Mouse (Mus musculus) stomach, postnatal 0 days (tissue): ENCODE measurements around the gene Cacul1. TPM values are rescaled to one million over a fixed set of nuclear protein-coding genes. Genes with fewer than 3 reads are reported as not detected.

ENCODE experiments used
- ATAC-seq: fragments of 200-750 bp; cut with Nextera tagmentation; 2 replicates; pipeline ENCODE4 v1.8.0; 2017; ENCODE audit not compliant: low FRiP score, low TSS enrichment
- DNase-seq: peaks from one replicate; pipeline ENCODE4 v3.0.0-alpha.2; 2016; ENCODE audit warnings: low spot score
- H3K27ac ChIP-seq: fragments of 300-500 bp; sonication (generic); replicated peaks from 2 replicates; pipeline ENCODE4 v1.5.1; 2014; ENCODE audit warnings: mild to moderate bottlenecking, control low read depth
- H3K27me3 ChIP-seq: fragments of 300-500 bp; sonication (generic); 2 replicates; pipeline ENCODE4 v1.6.1; 2014; ENCODE audit warnings: low read length; ENCODE audit not compliant: control insufficient read depth, insufficient read depth
- H3K36me3 ChIP-seq: fragments of 300-500 bp; sonication (generic); 2 replicates; pipeline ENCODE4 v1.6.1; 2014; ENCODE audit warnings: low read length, mixed read lengths; ENCODE audit not compliant: control insufficient read depth, insufficient read depth
- H3K4me1 ChIP-seq: fragments of 300-500 bp; sonication (generic); replicated peaks from 2 replicates; pipeline ENCODE4 v1.6.1; 2014; ENCODE audit warnings: antibody characterized with exemption; ENCODE audit not compliant: control insufficient read depth, insufficient read depth
- H3K4me2 ChIP-seq: fragments of 300-500 bp; sonication (generic); replicated peaks from 2 replicates; pipeline ENCODE4 v1.6.1; 2014; ENCODE audit warnings: low read depth, mild to moderate bottlenecking, control low read depth, moderate library complexity
- H3K4me3 ChIP-seq: fragments of 300-500 bp; sonication (generic); 2 replicates; pipeline ENCODE4 v1.5.1; 2014; ENCODE audit warnings: low read depth, low read length, control low read depth
- H3K9ac ChIP-seq: fragments of 300-500 bp; sonication (generic); 2 replicates; pipeline ENCODE4 v1.6.1; 2014; ENCODE audit warnings: mild to moderate bottlenecking, low read length, control low read depth, mixed read lengths
- H3K9me3 ChIP-seq: fragments of 300-500 bp; sonication (generic); 2 replicates; pipeline ENCODE4 v1.6.1; 2016; ENCODE audit warnings: low read length; ENCODE audit not compliant: control insufficient read depth
- CTCF ChIP-seq: IDR thresholded peaks from 2 replicates; pipeline ENCODE4 v1.5.1; 2016; ENCODE audit warnings: antibody characterized with exemption, low read depth, mild to moderate bottlenecking, moderate library complexity
- EP300 ChIP-seq: optimal IDR thresholded peaks from 2 replicates; pipeline ENCODE3; 2016; ENCODE audit warnings: antibody characterized with exemption
- WGBS: fragments of 180-500 bp; shearing (Covaris S2); extraction: QIAGEN DNeasy Blood & Tissue Kit; methylation state at CpG from one replicate; pipeline ENCODE4 v1.1.7; 2014; 5-methylcytosine and 5-hydroxymethylcytosine counted together
- microRNA-seq: library from miRNA; unstranded; fragments of <30 nt; microRNA quantifications from one replicate; pipeline ENCODE4, GENCODE M21; 2016
- polyA plus RNA-seq: library from polyadenylated mRNA; unstranded; fragments of >200 nt; fragmentation: Nextera tagmentation; extraction: Ambion mirVana; gene quantifications from 2 replicates; pipeline ENCODE4 v1.2.1, GENCODE M21; 2015

Cacul1 gene
- polyA plus RNA-seq, 1 experiment from 2014 or later: 10.9 TPM

DNA sequence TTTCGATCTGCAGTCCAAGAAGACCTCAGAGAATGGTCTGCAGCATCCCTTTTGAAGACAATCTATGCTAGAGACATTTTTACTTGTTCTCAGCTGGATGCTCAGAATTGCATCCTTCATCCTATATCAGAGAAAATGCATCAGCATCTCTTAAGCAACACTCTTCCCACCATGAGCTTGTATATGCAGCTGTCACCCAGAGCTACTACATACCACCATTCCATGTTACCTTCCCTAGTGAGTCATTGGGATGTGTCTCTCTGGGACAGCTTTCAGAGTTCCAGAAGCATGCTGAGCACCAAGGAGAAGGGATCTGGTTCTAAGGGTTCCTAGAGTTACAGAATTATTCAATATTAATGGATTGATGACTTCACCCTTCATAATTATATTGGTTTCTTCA is 102.0 kb downstream of the Cacul1 start:
- WGBS: 29% methylated on average over 1 of the region's 1 CpGs
- Histone ChIP-seq H3K27ac (no peak overlapping the region), H3K27me3 (no peaks in the 10 kb centered on the region), H3K9me3 (no peaks in the 10 kb centered on the region), H3K4me2 (no peak overlapping the region), H3K36me3 (no peaks in the 10 kb centered on the region), H3K9ac (no peak overlapping the region), H3K4me3 (no peak overlapping the region), H3K4me1 (no peaks in the 10 kb centered on the region)
- ATAC-seq (no peak), DNase-seq (no peak)
- TF ChIP-seq EP300: no peak
- TF ChIP-seq CTCF: no peak

DNA sequence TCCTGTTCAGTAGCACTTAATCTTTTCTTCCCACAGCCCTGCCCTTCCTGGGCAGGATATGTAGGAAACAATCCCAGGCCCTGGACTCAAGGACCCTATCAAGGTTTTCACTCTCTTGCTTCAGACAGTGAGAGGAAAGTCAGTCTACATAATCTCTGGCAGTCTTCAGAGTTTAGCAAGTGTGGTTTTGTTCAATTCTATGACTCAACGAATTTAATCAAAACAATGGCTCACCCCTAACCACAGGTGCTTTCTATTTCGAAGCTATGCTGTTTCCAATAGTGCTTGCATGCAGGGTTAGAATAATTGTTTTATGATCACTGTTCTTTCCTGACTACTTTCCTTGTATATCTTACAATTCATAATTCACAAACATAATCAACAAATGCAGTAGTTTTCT is 103.0 kb downstream of the Cacul1 start:
- no peak for ATAC-seq
- DNase-seq: no peak
- H3K27me3 ChIP-seq: no peaks in the 10 kb centered on the region
- H3K9me3 ChIP-seq: no peaks in the 10 kb centered on the region
- WGBS: 38% methylated on average over 2 of the region's 2 CpGs
- no peak overlapping the region for H3K27ac ChIP-seq
- TF ChIP-seq CTCF (no peak), EP300 (no peak)
- no peak overlapping the region for H3K9ac ChIP-seq
- no peak overlapping the region for H3K4me3 ChIP-seq
- no peaks in the 10 kb centered on the region for H3K4me1 ChIP-seq
- H3K36me3 ChIP-seq: no peaks in the 10 kb centered on the region
- H3K4me2 ChIP-seq: no peak overlapping the region

Small RNA genes within 50 kb of the gene (microRNA-seq; reads per million reads assigned to microRNA genes)
- not detected for gene Gm25238

Other genes with a start within 250 kb of the Cacul1 start
- gene Prlhr, start 112.7 kb downstream of the Cacul1 start, polyA plus RNA-seq: not detected in 2 replicates
- gene Nanos1, start 175.0 kb upstream of the Cacul1 start, polyA plus RNA-seq: 0.71 and 0.81 TPM in 2 replicates
- gene Eif3a, start 209.6 kb upstream of the Cacul1 start, polyA plus RNA-seq: 54.9 and 60.1 TPM in 2 replicates
- 23.6 and 24.5 TPM in 2 replicates for gene Fam45a, start 230.6 kb upstream of the Cacul1 start, polyA plus RNA-seq